Mouse (Mus musculus): Measurements from ENCODE around the gene Wdr83. TPM values are rescaled to one million over a fixed set of nuclear protein-coding genes. Genes with fewer than 3 reads are reported as not detected.

The Wdr83 gene
- polyA plus RNA-seq, 1 experiment from 2014 or later, result 38.7 TPM

DNA sequence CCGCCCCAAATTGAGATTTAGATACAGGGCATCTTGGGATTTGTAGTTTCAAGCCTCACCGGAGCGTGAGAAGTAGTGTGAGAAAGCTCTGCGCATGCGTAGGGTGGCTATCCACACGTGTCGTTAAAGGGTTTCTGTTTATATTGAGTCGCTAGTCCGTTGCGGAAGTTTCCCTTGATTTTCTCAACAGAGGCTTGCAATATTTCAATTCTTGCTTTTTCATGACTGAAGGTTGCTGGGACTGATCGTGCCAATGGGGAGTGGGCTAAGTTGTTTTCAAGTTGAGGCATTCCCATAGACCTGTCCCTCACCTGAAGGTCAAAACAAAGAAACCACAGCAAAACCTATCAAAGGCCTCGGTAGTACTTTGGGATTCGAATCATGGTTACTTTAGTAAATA lies 46.3 kb downstream of the Wdr83 start:
- 5% methylated on average over 13 of the region's 13 CpGs for WGBS
- H3K4me1 ChIP-seq, result peaks cover 37% of the 10 kb centered on the region
- H3K27me3 ChIP-seq (replicated peaks), result no peaks in the 10 kb centered on the region
- peak overlapping the region; percentile 96 for H3K4me2 ChIP-seq
- H3K27ac ChIP-seq (replicated peaks), result peak overlapping the region; percentile 83; the same call in 1 of the 2 replicates
- H3K4me3 ChIP-seq, result peak overlapping the region; percentile 71
- ATAC-seq (ENCODE audit: extremely low read depth, insufficient number of reproducible peaks, low FRiP score, low TSS enrichment), result no peak
- H3K36me3 ChIP-seq, result peaks cover 44% of the 10 kb centered on the region
- H3K9me3 ChIP-seq, result no peaks in the 10 kb centered on the region
- H3K9ac ChIP-seq, result peak overlapping the region; percentile 84

DNA sequence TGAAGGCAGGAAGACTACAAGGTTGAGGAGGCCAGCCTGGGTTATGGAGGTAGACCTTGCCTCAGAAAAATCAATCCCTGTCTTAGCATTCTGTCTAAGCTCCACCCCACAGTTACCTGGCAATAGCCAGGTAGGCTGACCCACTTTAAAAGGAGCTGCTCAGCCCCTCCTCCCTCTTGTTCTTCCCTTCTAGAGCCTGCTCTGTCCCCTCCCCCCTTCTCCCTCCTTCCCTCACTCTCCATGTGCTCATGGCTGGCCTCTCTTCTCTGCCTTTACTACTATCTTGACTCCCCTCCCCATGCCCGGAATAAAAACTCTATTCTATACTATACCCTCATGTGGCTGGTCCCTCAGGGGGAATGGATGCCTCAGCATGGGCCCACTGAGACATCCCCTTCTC lies 47.2 kb downstream of the Wdr83 start:
- 55% methylated on average over 1 of the region's 1 CpGs for WGBS
- no peak overlapping the region for H3K4me3 ChIP-seq
- H3K4me1 ChIP-seq, result peaks cover 38% of the 10 kb centered on the region
- H3K9me3 ChIP-seq, result no peaks in the 10 kb centered on the region
- H3K27me3 ChIP-seq (replicated peaks), result no peaks in the 10 kb centered on the region
- H3K27ac ChIP-seq (replicated peaks), result no peak overlapping the region
- no peak overlapping the region for H3K9ac ChIP-seq
- H3K4me2 ChIP-seq, result peak overlapping the region; percentile 96; the same call in 1 of the 2 replicates
- H3K36me3 ChIP-seq, result peaks cover 52% of the 10 kb centered on the region
- ATAC-seq (ENCODE audit: extremely low read depth, insufficient number of reproducible peaks, low FRiP score, low TSS enrichment), result no peak

DNA sequence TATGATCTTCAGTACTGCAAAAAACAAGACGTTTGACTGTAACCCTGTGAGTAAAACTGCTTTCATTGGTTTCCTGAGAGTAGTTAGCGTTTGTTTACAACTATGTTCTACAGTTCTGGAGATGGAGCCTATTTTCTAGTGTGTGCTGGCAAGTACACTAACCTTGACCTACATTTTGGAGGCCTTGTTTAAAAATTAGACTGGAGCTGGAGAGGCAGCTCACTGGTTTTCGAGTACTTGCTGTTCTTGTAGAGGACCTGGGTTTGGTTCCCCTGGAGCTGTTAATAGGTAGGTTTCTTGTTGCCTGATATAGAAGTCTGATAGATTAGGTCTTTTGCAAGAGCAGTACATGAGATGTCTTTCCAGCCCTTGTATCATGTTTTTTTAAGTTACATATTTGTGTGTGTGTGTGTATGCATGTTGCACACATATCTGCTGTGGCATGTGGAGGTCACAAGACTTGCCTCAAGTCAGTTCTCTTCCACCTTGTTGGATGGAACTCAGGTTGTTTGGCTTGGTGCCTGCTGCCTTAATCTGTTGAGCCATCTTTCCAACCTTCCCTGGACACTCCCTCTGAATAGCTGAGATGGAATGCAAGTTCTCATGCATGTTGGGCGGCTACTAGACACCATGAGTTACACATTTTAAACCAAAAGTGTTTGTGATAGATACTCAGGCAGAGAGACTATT lies 48.3 kb downstream of the Wdr83 start:
- no peak overlapping the region for H3K27ac ChIP-seq (replicated peaks)
- H3K4me3 ChIP-seq, result no peak overlapping the region
- no peaks in the 10 kb centered on the region for H3K27me3 ChIP-seq (replicated peaks)
- no peaks in the 10 kb centered on the region for H3K9me3 ChIP-seq
- peaks cover 41% of the 10 kb centered on the region for H3K4me1 ChIP-seq
- H3K4me2 ChIP-seq, result no peak overlapping the region
- peaks cover 52% of the 10 kb centered on the region for H3K36me3 ChIP-seq
- no peak overlapping the region for H3K9ac ChIP-seq
- no peak for ATAC-seq (ENCODE audit: extremely low read depth, insufficient number of reproducible peaks, low FRiP score, low TSS enrichment)
- 76% methylated on average over 4 of the region's 4 CpGs for WGBS

DNA sequence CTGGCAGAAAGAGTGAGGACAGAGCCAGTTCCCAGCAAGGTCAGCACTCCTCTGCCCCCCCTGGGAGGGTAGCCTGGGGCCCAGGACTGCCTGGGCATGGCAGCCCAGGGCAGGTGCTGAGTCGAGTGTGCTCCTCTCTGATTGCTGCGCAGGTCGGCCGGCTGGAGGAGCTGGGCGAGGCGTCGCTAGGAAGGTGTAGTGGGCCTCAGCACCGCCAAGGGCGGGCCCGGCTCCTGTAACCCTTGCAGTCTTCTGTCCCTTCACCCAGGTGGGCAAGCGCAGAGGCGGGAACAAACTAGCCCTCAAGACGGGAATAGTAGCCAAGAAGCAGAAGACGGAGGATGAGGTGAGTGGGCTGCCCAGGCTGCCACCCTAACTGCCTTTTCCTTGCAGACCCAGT lies 51.8 kb downstream of the Wdr83 start:
- 88% methylated on average over 14 of the region's 14 CpGs for WGBS
- peak overlapping the region; percentile 99; the same call in 1 of the 2 replicates for H3K9ac ChIP-seq

DNA sequence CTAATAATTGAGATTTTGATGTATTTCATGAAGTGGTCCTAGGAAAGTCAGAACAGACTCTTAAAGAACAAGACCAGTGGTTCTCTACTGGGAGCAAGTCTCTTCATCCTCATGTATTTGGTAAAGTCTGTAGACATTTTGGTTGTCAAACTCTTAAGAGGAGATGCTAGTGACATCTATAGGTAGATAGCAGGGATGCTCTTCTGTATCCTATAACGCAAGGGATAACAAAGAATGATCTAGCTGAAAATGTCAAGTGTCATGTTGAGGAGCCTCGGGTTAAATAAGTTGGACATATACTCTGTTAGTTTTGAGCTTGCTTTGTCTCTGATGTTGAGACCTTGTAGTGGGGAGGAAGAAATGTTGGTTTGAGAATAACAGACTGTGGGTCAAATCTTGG lies 53.2 kb downstream of the Wdr83 start:
- H3K4me3 ChIP-seq, result peak overlapping the region; percentile 85
- ATAC-seq (ENCODE audit: extremely low read depth, insufficient number of reproducible peaks, low FRiP score, low TSS enrichment), result no peak
- peak overlapping the region; percentile 99 for H3K9ac ChIP-seq
- H3K27me3 ChIP-seq (replicated peaks), result no peaks in the 10 kb centered on the region
- no peak overlapping the region for H3K27ac ChIP-seq (replicated peaks)
- H3K9me3 ChIP-seq, result no peaks in the 10 kb centered on the region
- peak overlapping the region; percentile 91 for H3K4me2 ChIP-seq
- 17% methylated on average over 2 of the region's 2 CpGs for WGBS
- peaks cover 52% of the 10 kb centered on the region for H3K36me3 ChIP-seq
- peaks cover 41% of the 10 kb centered on the region for H3K4me1 ChIP-seq

More for the DNA sequence above, 51.8 kb downstream of the Wdr83 start:
- H3K27me3 ChIP-seq (replicated peaks), result no peaks in the 10 kb centered on the region
- no peak for ATAC-seq (ENCODE audit: extremely low read depth, insufficient number of reproducible peaks, low FRiP score, low TSS enrichment)
- H3K27ac ChIP-seq (replicated peaks), result no peak overlapping the region
- H3K36me3 ChIP-seq, result peaks cover 52% of the 10 kb centered on the region
- H3K4me1 ChIP-seq, result peaks cover 39% of the 10 kb centered on the region
- peak overlapping the region; percentile 85 for H3K4me3 ChIP-seq
- H3K4me2 ChIP-seq, result peak overlapping the region; percentile 91
- H3K9me3 ChIP-seq, result no peaks in the 10 kb centered on the region

DNA sequence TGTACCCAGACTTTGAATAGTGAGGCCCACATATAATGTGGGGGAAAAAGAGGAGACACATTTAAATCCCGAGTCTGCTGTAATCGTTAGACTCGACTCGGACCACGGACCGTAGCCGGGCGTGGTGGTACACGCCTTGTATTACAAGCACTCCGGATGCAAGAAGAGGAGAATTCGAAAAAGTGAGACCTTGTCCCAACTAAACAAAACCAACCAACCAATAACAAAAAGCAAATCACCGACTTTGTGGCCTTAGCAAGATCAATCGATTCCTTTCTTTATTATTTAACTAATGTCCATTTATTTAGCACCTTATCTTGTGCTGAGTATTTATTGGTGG lies 53.6 kb downstream of the Wdr83 start:
- under 1% methylated on average over 13 of the region's 13 CpGs for WGBS
- no peak for ATAC-seq (ENCODE audit: extremely low read depth, insufficient number of reproducible peaks, low FRiP score, low TSS enrichment)

DNA sequence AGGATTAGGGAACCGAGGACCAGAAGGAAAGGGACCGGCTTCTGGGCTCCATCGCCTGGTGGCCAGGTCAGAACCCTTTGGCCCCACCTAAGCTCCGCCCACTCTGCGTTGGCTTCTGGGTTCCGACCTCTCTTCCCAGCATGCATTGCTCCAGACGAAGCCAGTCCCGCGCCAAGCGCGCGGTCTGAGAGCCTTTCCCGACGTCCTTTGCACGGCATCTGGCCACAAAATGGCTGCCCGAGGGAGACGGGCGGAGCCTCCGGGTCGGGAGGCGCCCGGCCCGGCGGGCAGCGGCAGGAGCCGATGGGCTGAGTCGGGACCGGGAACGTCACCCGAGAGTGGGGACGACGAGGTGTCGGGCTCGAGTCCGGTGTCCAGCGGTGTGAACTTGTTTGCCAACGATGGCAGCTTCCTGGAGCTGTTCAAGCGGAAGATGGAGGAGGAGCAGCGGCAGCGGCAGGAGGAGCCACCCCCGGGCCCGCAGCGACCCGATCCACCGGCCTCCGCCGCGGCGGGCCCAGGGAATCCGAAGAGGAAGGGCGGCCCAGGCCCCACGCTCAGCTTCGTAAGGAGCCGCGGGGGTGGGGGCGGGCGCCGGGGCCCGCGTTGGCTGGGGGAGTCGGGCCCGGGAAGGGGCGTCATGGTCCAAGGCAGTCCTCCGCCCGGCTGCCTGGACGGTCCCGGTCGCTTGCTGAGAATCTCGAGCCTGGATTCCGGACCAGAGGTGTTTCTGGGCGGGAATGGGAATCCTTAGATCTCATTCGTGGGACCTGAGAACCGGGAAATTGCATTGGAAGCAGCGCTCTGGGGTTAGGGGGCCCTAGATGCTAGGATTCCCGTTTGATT lies 54.2 kb downstream of the Wdr83 start, which contains the start of gene Trir:
Gene Trir, plus strand, starts transcription at position 154 of the 846 bp plus-strand sequence.
- Histone ChIP-seq H3K9ac (peak within 1 kb of the TSS; percentile 99), H3K36me3 (peaks cover 52% of the 10 kb centered on the region), H3K4me3 (peak within 1 kb of the TSS; percentile 85), H3K9me3 (no peaks in the 10 kb centered on the region), H3K4me1 (peaks cover 41% of the 10 kb centered on the region), H3K27ac (replicated peaks) (peak within 1 kb of the TSS; percentile 88), H3K4me2 (peak within 1 kb of the TSS; percentile 91), H3K27me3 (replicated peaks) (no peaks in the 10 kb centered on the region)
- under 1% methylated on average over 71 of the region's 75 CpGs for WGBS
- peak; percentile 80 for ATAC-seq (ENCODE audit: extremely low read depth, insufficient number of reproducible peaks, low FRiP score, low TSS enrichment)

More for the DNA sequence above, 53.6 kb downstream of the Wdr83 start:
- Histone ChIP-seq H3K4me2 (peak overlapping the region; percentile 91), H3K9me3 (no peaks in the 10 kb centered on the region), H3K36me3 (peaks cover 52% of the 10 kb centered on the region), H3K4me1 (peaks cover 41% of the 10 kb centered on the region), H3K9ac (peak overlapping the region; percentile 99), H3K4me3 (peak overlapping the region; percentile 85), H3K27ac (replicated peaks) (peak overlapping the region; percentile 88), H3K27me3 (replicated peaks) (no peaks in the 10 kb centered on the region)

DNA sequence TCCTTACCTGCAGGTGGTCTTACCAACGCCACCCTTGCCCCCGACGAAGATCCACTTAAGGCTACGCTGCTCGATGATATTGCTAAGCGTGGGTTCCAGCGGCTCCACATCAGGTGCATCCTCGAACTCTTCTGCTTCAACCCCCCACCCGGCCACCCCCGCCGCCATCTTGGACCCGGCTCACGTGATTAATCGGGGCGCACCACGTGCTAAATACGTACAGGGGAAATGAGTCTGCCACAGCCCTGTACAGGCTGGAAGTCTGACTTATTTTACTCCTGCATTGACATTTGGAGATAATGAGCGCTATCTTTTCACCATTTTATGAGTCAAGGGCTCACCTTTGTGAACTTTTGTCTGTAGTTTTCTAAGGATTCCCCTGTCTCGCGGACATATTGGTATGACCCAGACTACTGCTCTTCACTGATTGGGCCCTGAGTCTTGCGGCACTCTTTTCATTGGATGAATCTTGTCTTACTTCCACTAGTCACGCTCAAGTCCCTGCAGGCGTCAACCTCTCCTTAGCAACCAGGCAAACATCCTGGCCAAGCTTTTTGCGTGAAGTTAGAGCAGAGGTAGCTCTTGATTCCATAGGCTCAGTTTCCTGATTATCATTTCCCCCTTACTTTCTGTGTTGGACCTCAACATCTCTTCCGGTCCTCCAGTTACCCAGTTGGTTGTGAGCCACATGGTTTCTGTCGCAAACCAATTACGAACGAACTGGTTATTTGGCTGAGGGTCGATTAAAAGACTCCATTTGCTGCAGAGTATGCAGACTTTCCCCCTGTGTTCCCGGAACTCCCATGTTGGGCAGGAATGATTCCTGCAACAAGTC lies 55.8 kb downstream of the Wdr83 start, which contains the start of gene Asna1:
Gene Asna1, minus strand, starts transcription at position 184 of the 835 bp plus-strand sequence.
- WGBS, result 4% methylated on average over 30 of the region's 30 CpGs

More for the DNA sequence above, 55.8 kb downstream of the Wdr83 start, which contains the start of gene Asna1:
- peak within 1 kb of the TSS; percentile 92 for H3K9ac ChIP-seq
- H3K4me1 ChIP-seq, result peaks cover 41% of the 10 kb centered on the region
- peak within 1 kb of the TSS; percentile 88 for H3K27ac ChIP-seq (replicated peaks)
- H3K4me3 ChIP-seq, result peak within 1 kb of the TSS; percentile 85
- peaks cover 52% of the 10 kb centered on the region for H3K36me3 ChIP-seq
- peak within 1 kb of the TSS; percentile 91 for H3K4me2 ChIP-seq
- H3K9me3 ChIP-seq, result no peaks in the 10 kb centered on the region
- peak; percentile 78; the same call in 1 of the 2 replicates for ATAC-seq (ENCODE audit: extremely low read depth, insufficient number of reproducible peaks, low FRiP score, low TSS enrichment)
- no peaks in the 10 kb centered on the region for H3K27me3 ChIP-seq (replicated peaks)

Small RNAs within 50 kb of the gene (microRNA-seq; reads per million reads assigned to microRNA genes)
- gene Gm23388, result 4.7 reads per million, percentile 19 among the genes with 10 or more reads in this experiment
- gene Mir7070, result 1.8 reads per million

Other genes with a start within 250 kb of the Wdr83 start
- 50.2 and 52.3 TPM in 2 replicates for gene Gadd45gip1, start 249.8 kb downstream of the Wdr83 start, polyA plus RNA-seq (2015; fragmentation: Nextera tagmentation; extraction: Ambion mirVana)
- 108 and 123 TPM in 2 replicates for gene Rad23a, start 240.6 kb downstream of the Wdr83 start, polyA plus RNA-seq (2015; fragmentation: Nextera tagmentation; extraction: Ambion mirVana)
- gene Calr, start 234.4 kb downstream of the Wdr83 start, polyA plus RNA-seq (2015; fragmentation: Nextera tagmentation; extraction: Ambion mirVana), result 711 and 772 TPM in 2 replicates
- gene Farsa, start 224.3 kb downstream of the Wdr83 start, polyA plus RNA-seq (2015; fragmentation: Nextera tagmentation; extraction: Ambion mirVana), result 58.3 and 63.1 TPM in 2 replicates
- 37.2 and 38.5 TPM in 2 replicates for gene Syce2, start 209.2 kb downstream of the Wdr83 start, polyA plus RNA-seq (2015; fragmentation: Nextera tagmentation; extraction: Ambion mirVana)
- 31.0 and 37.5 TPM in 2 replicates for gene Gcdh, start 187.4 kb downstream of the Wdr83 start, polyA plus RNA-seq (2015; fragmentation: Nextera tagmentation; extraction: Ambion mirVana)
- gene Klf1, start 179.4 kb downstream of the Wdr83 start, polyA plus RNA-seq (2015; fragmentation: Nextera tagmentation; extraction: Ambion mirVana), result 4.9 and 15.6 TPM in 2 replicates
- 5.3 and 5.9 TPM in 2 replicates for gene Dnase2a, start 172.7 kb downstream of the Wdr83 start, polyA plus RNA-seq (2015; fragmentation: Nextera tagmentation; extraction: Ambion mirVana)
- 0.11 and 0.19 TPM in 2 replicates for gene Mast1, start 143.9 kb downstream of the Wdr83 start, polyA plus RNA-seq (2015; fragmentation: Nextera tagmentation; extraction: Ambion mirVana)
- gene Rtbdn, start 134.3 kb downstream of the Wdr83 start, polyA plus RNA-seq (2015; fragmentation: Nextera tagmentation; extraction: Ambion mirVana), result 0.17 and 0.32 TPM in 2 replicates
- not detected in 2 replicates for gene Gm49661, start 111.9 kb downstream of the Wdr83 start, polyA plus RNA-seq (2015; fragmentation: Nextera tagmentation; extraction: Ambion mirVana)
- 733 and 747 TPM in 2 replicates for gene Prdx2, start 111.7 kb downstream of the Wdr83 start, polyA plus RNA-seq (2015; fragmentation: Nextera tagmentation; extraction: Ambion mirVana)
- gene Rnaseh2a, start 111.5 kb downstream of the Wdr83 start, polyA plus RNA-seq (2015; fragmentation: Nextera tagmentation; extraction: Ambion mirVana), result 82.8 and 83.4 TPM in 2 replicates
- 12.8 and 12.9 TPM in 2 replicates for gene Junb, start 102.6 kb downstream of the Wdr83 start, polyA plus RNA-seq (2015; fragmentation: Nextera tagmentation; extraction: Ambion mirVana)
- gene Hook2, start 90.7 kb downstream of the Wdr83 start, polyA plus RNA-seq (2015; fragmentation: Nextera tagmentation; extraction: Ambion mirVana), result 7.2 and 7.3 TPM in 2 replicates
- gene Best2, start 66.8 kb downstream of the Wdr83 start, polyA plus RNA-seq (2015; fragmentation: Nextera tagmentation; extraction: Ambion mirVana), result not detected in 2 replicates
- gene Asna1, start 56.0 kb downstream of the Wdr83 start, polyA plus RNA-seq (2015; fragmentation: Nextera tagmentation; extraction: Ambion mirVana), result 113 and 127 TPM in 2 replicates
- 73.4 and 75.1 TPM in 2 replicates for gene Trir, start 54.5 kb downstream of the Wdr83 start, polyA plus RNA-seq (2015; fragmentation: Nextera tagmentation; extraction: Ambion mirVana)
- gene Tnpo2, start 44.4 kb downstream of the Wdr83 start, polyA plus RNA-seq (2015; fragmentation: Nextera tagmentation; extraction: Ambion mirVana), result 23.2 and 25.3 TPM in 2 replicates
- 18.5 and 19.8 TPM in 2 replicates for gene Fbxw9, start 21.3 kb downstream of the Wdr83 start, polyA plus RNA-seq (2015; fragmentation: Nextera tagmentation; extraction: Ambion mirVana)
- gene Gm5741, start 13.3 kb downstream of the Wdr83 start, polyA plus RNA-seq (2015; fragmentation: Nextera tagmentation; extraction: Ambion mirVana), result 0.57 TPM in 1 of 2 replicates, not detected in the other
- 51.9 and 60.4 TPM in 2 replicates for gene Dhps, start 9.5 kb downstream of the Wdr83 start, polyA plus RNA-seq (2015; fragmentation: Nextera tagmentation; extraction: Ambion mirVana)
- gene Wdr83os, start 566 bp downstream of the Wdr83 start, polyA plus RNA-seq (2015; fragmentation: Nextera tagmentation; extraction: Ambion mirVana), result 118 and 120 TPM in 2 replicates
- 30.5 and 31.1 TPM in 2 replicates for gene Man2b1, start 2.0 kb upstream of the Wdr83 start, polyA plus RNA-seq (2015; fragmentation: Nextera tagmentation; extraction: Ambion mirVana)
- gene Zfp791, start 41.8 kb upstream of the Wdr83 start, polyA plus RNA-seq (2015; fragmentation: Nextera tagmentation; extraction: Ambion mirVana), result 1.0 and 1.2 TPM in 2 replicates
- not detected in 2 replicates for gene Cks1brt, start 70.6 kb upstream of the Wdr83 start, polyA plus RNA-seq (2015; fragmentation: Nextera tagmentation; extraction: Ambion mirVana)
- gene Olfr371, start 144.7 kb upstream of the Wdr83 start, polyA plus RNA-seq (2015; fragmentation: Nextera tagmentation; extraction: Ambion mirVana), result not detected in 2 replicates
- 66.2 and 69.6 TPM in 2 replicates for gene Orc6, start 218.3 kb upstream of the Wdr83 start, polyA plus RNA-seq (2015; fragmentation: Nextera tagmentation; extraction: Ambion mirVana)
- gene Vps35, start 218.5 kb upstream of the Wdr83 start, polyA plus RNA-seq (2015; fragmentation: Nextera tagmentation; extraction: Ambion mirVana), result 103 and 107 TPM in 2 replicates